Mouse (Mus musculus) heart, embryonic 11.5 days (tissue): ENCODE measurements around the gene Thap8. TPM values are rescaled to one million over a fixed set of nuclear protein-coding genes. Genes with fewer than 3 reads are reported as not detected.

Experiments used
- ATAC-seq: fragments of 200-750 bp; cut with Nextera tagmentation; replicated peaks from 2 replicates; pipeline ENCODE4 v1.8.0; 2017; ENCODE audit warnings: moderate library complexity; ENCODE audit not compliant: insufficient number of reproducible peaks, low FRiP score, low TSS enrichment
- H3K27ac ChIP-seq: fragments of 300-500 bp; sonication (generic); 2 replicates; pipeline ENCODE4 v1.5.1; 2014; ENCODE audit warnings: mild to moderate bottlenecking, low read depth, low read length
- H3K27me3 ChIP-seq: fragments of 300-500 bp; sonication (generic); 2 replicates; pipeline ENCODE4 v1.6.1; 2014; ENCODE audit warnings: mild to moderate bottlenecking, low read length, mixed read lengths; ENCODE audit not compliant: control insufficient read depth, insufficient read depth
- H3K36me3 ChIP-seq: fragments of 300-500 bp; sonication (generic); 2 replicates; pipeline ENCODE4 v1.6.1; 2014; ENCODE audit warnings: mild to moderate bottlenecking, low read length, moderate library complexity, mixed read lengths; ENCODE audit not compliant: control insufficient read depth, insufficient read depth
- H3K4me1 ChIP-seq: fragments of 300-500 bp; sonication (generic); 2 replicates; pipeline ENCODE4 v1.6.1; 2014; ENCODE audit warnings: low read length; ENCODE audit not compliant: control insufficient read depth, insufficient read depth
- H3K4me2 ChIP-seq: fragments of 300-500 bp; sonication (generic); 2 replicates; pipeline ENCODE4 v1.6.1; 2014; ENCODE audit warnings: mild to moderate bottlenecking, moderate library complexity
- H3K4me3 ChIP-seq: fragments of 300-500 bp; sonication (generic); 2 replicates; pipeline ENCODE4 v1.5.1; 2014; ENCODE audit warnings: low read depth, low read length
- H3K9ac ChIP-seq: fragments of 300-500 bp; sonication (generic); 2 replicates; pipeline ENCODE4 v1.6.1; 2014; ENCODE audit warnings: mild to moderate bottlenecking, low read depth, low read length, moderate library complexity
- H3K9me3 ChIP-seq: fragments of 300-500 bp; sonication (generic); replicated peaks from 2 replicates; pipeline ENCODE4 v1.6.1; 2016; ENCODE audit warnings: low read length; ENCODE audit not compliant: control insufficient read depth
- WGBS: fragments of 180-500 bp; shearing (Covaris S2); extraction: QIAGEN DNeasy Blood & Tissue Kit; methylation state at CpG from one replicate; pipeline ENCODE4 v1.1.7; 2014; ENCODE audit not compliant: insufficient replicate concordance; 5-methylcytosine and 5-hydroxymethylcytosine counted together
- polyA plus RNA-seq: library from polyadenylated mRNA; unstranded; fragments of >200 nt; fragmentation: Nextera tagmentation; extraction: Ambion mirVana; gene quantifications from 2 replicates; pipeline ENCODE4 v1.2.1, GENCODE M21; 2014

The Thap8 gene
- polyA plus RNA-seq, 1 experiment from 2014 or later: 0.20 TPM

DNA sequence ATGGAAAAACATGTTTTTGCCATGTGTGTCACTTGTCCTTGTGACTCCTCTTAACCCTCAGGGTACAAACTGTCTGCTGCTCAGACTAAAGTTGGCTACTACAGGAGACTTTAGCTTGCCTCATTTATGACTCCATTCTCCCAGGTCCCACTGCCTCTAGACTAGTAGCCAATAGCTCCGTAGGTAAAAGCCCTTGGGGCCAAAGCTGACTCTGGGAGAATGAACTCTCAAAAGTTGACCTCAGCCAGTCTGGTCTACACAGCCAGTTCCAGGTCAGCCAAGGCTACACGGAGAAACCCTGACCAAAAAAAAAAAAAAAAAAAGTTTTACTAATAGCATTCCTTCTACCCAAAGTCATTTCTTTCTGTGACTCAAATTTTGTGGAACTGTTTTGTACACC lies 983 bp upstream of the Thap8 start:
- no peak overlapping the region for H3K9ac ChIP-seq
- H3K27ac ChIP-seq: no peak overlapping the region
- 67% methylated on average over 2 of the region's 2 CpGs for WGBS
- peak overlapping the region; percentile 79 for H3K4me2 ChIP-seq
- H3K4me3 ChIP-seq: peak overlapping the region; percentile 87
- H3K4me1 ChIP-seq: peaks cover 13% of the 10 kb centered on the region
- ATAC-seq: no peak
- H3K36me3 ChIP-seq: no peaks in the 10 kb centered on the region
- H3K9me3 ChIP-seq: no peaks in the 10 kb centered on the region
- no peaks in the 10 kb centered on the region for H3K27me3 ChIP-seq

DNA sequence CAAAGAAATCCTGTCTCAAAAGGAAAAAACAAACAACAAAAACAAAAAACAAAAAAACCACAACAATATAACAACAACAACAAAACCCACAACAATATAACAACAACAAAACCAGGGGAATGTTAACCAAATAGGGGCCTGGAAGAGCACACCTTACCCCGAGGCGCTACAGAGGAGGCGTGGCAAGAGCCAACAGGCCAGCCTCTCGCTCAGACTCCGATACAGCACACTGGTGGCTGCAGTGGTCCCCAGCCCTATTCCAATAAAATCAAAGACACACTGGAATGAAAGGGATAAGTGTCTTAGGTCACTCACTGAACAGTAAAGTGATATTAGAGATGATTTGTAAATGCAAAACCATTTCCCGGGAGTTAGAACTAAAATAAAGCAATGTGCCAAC lies 358 bp upstream of the Thap8 start:
- 0% methylated on average over 6 of the region's 6 CpGs for WGBS
- peak overlapping the region; percentile 87 for H3K4me3 ChIP-seq
- H3K4me2 ChIP-seq: peak overlapping the region; percentile 79
- no peaks in the 10 kb centered on the region for H3K27me3 ChIP-seq
- ATAC-seq: no peak
- H3K36me3 ChIP-seq: no peaks in the 10 kb centered on the region
- H3K9me3 ChIP-seq: no peaks in the 10 kb centered on the region
- H3K9ac ChIP-seq: peak overlapping the region; percentile 76
- peaks cover 11% of the 10 kb centered on the region for H3K4me1 ChIP-seq
- peak overlapping the region; percentile 95 for H3K27ac ChIP-seq

DNA sequence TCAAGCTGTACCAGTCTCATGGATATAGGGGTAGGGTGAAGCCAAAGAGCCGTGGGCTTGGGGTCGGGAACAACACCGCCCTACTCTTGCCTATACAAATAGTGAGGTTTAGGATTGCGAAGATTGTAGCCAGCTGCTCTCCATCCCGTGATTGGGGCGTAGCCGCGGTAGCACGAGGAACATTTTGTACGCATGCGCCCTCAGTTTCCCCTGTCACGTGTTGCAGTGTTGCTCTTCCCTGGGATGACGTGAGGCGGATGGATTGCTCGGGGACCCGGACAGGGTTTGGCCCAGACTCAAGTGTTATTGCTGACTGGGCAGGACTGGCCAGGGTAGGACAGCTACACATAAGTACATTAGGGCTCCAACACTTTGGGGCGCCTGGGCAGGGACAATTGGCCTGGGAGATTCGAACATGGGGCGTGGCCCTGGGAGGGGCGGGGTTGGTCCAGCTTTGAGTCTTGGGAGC lies 810 bp downstream of the Thap8 start:
- Histone ChIP-seq H3K9me3 (no peaks in the 10 kb centered on the region), H3K9ac (peak overlapping the region; percentile 76), H3K27me3 (no peaks in the 10 kb centered on the region; the same call in 1 of the 2 replicates), H3K36me3 (no peaks in the 10 kb centered on the region), H3K4me3 (peak overlapping the region; percentile 87), H3K27ac (peak overlapping the region; percentile 95), H3K4me1 (peaks cover 6% of the 10 kb centered on the region), H3K4me2 (peak overlapping the region; percentile 79)
- WGBS: under 1% methylated on average over 20 of the region's 20 CpGs
- ATAC-seq: peak; percentile 79

DNA sequence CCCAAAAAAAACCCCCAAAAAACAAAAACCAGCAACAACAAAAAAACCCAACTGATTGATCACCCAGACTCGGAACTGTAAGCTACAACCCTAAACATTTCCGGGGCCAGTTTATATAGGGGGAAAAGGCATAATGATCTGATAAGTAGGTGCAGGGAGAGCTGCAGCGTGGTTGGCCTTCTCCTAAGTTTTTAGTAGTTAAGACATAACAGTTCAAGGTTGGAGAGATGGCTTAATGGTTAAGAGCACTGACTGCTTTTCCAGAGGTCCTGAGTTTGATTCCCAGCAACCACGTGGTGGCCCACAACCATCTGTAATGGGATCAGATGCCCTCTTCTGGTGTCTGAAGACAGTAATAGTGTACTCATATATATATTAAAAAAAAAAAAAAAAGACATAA lies 1.6 kb downstream of the Thap8 start:
- no peak for ATAC-seq
- WGBS: 70% methylated on average over 4 of the region's 4 CpGs
- H3K4me3 ChIP-seq: peak overlapping the region; percentile 87; the same call in 1 of the 2 replicates
- no peaks in the 10 kb centered on the region for H3K36me3 ChIP-seq
- H3K4me1 ChIP-seq: peaks cover 6% of the 10 kb centered on the region
- H3K9ac ChIP-seq: no peak overlapping the region
- no peaks in the 10 kb centered on the region for H3K9me3 ChIP-seq
- no peak overlapping the region for H3K27ac ChIP-seq
- no peaks in the 10 kb centered on the region; the same call in 1 of the 2 replicates for H3K27me3 ChIP-seq
- H3K4me2 ChIP-seq: no peak overlapping the region; the same call in 1 of the 2 replicates

DNA sequence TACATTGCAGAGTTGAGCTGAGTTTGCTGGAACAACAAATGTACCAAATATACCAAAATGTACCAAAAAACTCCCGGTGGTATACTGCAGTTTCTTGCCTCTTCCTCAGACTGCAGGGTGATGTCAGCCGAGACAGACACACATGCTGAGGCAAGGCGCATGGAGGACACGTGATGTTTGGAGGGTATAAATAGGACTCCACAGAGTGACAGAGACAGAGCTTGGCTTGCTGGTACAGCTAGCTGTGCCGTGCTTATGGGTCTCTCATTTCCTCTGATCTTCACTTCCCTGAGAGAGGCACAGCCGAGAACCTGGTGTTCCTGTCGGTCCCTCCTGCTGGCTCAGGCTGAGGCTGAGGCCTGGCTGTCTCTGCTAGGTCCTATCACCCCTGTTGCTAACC lies 2.8 kb downstream of the Thap8 start:
- no peaks in the 10 kb centered on the region; the same call in 1 of the 2 replicates for H3K27me3 ChIP-seq
- H3K36me3 ChIP-seq: no peaks in the 10 kb centered on the region
- no peaks in the 10 kb centered on the region for H3K9me3 ChIP-seq
- no peak for ATAC-seq
- no peak overlapping the region for H3K4me2 ChIP-seq
- no peak overlapping the region for H3K27ac ChIP-seq
- WGBS: 59% methylated on average over 7 of the region's 7 CpGs
- H3K4me1 ChIP-seq: peaks cover 6% of the 10 kb centered on the region
- H3K4me3 ChIP-seq: no peak overlapping the region
- no peak overlapping the region for H3K9ac ChIP-seq

DNA sequence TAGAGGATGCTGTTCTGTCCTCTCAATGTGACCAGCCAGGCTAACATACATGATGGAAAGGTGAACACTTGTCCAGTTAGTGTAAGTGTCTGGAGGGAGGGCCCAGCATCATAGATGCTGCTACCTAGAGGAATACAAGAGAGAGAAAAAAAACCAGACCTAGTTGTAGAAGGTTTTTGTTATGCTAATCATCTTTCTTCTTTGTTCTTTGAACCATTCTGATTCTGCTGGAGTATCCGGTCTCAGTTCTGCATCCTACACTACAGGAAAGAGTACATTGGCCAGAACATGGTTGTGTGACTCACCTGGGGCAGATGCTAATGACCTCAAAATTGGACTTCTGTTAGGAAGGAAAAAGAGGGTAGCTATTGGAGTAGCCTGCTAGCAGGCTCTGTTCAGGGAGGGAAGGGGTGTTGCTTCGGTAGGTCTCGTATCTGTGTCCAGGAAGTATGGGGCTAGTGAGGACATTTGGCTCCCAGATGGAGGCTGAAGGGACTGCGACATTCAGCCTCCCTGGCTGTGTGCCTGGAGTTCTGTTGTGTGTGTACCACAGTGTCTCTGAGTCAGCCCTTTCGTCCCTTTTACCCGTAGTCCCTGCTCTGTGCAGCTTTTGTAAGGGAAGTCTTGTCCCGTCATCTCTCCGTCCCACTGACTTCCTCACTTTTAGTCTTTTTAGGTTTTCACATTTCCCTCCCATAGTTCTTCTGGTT lies 7.0 kb downstream of the Thap8 start:
- Histone ChIP-seq H3K9ac (no peak overlapping the region), H3K9me3 (no peaks in the 10 kb centered on the region), H3K27me3 (peaks cover 6% of the 10 kb centered on the region), H3K4me1 (peaks cover 4% of the 10 kb centered on the region), H3K36me3 (no peaks in the 10 kb centered on the region), H3K4me2 (no peak overlapping the region), H3K27ac (no peak overlapping the region), H3K4me3 (no peak overlapping the region)
- WGBS: 64% methylated on average over 8 of the region's 8 CpGs
- no peak for ATAC-seq

DNA sequence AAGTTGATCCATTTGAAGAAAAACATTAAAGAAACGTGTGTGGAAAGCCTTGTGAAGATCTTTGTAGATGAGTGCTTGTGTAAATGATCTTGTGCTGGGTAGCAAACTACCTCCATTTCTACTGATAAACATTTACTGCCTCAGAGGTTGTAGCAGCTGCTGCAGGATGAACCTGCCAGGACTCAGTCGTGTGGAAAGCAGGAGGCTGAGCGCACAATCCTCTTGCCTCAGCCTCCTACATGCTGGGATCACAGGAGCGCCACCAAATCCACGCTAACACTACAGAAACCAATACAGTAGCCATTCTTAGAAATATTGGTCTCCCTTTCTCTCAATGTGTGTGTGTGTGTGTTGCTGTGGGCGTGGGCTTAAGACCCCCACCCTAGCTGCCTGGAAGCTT lies 8.2 kb downstream of the Thap8 start:
- WGBS: 64% methylated on average over 6 of the region's 6 CpGs
- H3K9me3 ChIP-seq: no peaks in the 10 kb centered on the region
- no peak overlapping the region for H3K4me2 ChIP-seq
- H3K4me1 ChIP-seq: peaks cover 6% of the 10 kb centered on the region
- no peak for ATAC-seq
- H3K9ac ChIP-seq: no peak overlapping the region
- H3K4me3 ChIP-seq: no peak overlapping the region
- no peak overlapping the region for H3K27ac ChIP-seq
- no peaks in the 10 kb centered on the region for H3K36me3 ChIP-seq
- peaks cover 6% of the 10 kb centered on the region for H3K27me3 ChIP-seq

DNA sequence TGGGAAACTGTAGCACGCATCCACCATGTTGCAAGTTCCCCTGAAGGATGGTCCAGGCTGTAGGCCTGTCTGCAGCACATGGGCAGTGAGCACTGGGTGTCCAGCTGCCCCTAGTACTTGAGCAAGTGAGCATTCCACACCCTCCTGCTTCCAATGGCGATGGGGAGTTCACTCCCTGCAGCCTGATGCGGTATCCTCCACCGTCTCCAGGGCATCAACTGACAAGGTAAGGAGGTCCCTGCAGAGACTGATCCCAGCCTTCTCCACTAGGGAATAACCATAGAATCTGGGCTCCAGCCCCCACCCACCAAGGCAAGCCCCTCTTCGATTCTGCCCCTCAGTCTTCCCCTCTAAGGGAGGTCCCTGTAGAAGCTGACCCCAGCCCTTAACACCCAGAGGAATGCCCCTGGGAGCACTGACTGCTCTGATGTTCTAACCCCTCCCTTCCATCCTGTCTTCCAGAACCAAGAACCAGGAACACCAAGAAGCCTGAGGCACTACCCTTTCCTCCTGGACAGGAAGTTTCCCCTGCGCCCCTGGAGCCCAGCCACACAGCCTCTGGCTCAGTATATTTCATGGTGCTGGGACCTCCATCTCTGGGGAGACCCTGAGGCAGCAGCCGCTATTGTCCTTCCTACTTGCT lies 9.3 kb downstream of the Thap8 start:
- H3K4me2 ChIP-seq: no peak overlapping the region
- H3K9me3 ChIP-seq: no peaks in the 10 kb centered on the region
- peaks cover 6% of the 10 kb centered on the region for H3K4me1 ChIP-seq
- no peak overlapping the region for H3K27ac ChIP-seq
- ATAC-seq: no peak
- no peak overlapping the region for H3K4me3 ChIP-seq
- WGBS: 61% methylated on average over 7 of the region's 7 CpGs
- peaks cover 6% of the 10 kb centered on the region for H3K27me3 ChIP-seq
- H3K36me3 ChIP-seq: no peaks in the 10 kb centered on the region
- no peak overlapping the region for H3K9ac ChIP-seq
